Mouse (Mus musculus) retina, postnatal 7 days (tissue): Measurements from ENCODE around the gene Ccdc114.
"Not testable (repeated sequence)": the region's sequence is repeated elsewhere in the genome, so short reads cannot be mapped to it uniquely, and the experiment has no call there.

Experiments
- DNase-seq: peaks from one replicate; pipeline ENCODE4 v3.0.0-alpha.2; 2012; ENCODE audit warnings: low read depth, low spot score

The Ccdc114 gene

DNA sequence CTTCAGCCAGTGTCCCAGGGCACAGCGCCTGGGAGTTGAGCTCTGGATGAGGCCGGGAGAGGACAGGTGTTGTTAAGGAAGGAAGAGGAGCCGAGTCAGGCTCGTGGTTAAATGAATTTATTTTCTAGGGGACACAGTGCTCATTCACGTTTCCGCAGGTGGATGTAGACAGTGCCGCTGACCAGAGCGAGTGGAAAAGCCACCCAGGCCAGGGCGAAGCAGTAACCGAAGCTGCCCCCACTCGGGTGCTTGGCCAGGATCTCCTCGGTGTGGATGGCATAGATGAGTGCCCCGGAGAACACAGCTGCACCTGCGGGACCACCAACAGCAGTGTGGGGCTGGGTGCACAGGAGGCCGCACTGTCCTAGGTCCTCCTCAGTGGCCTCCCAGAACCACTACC is 5.9 kb upstream of the Ccdc114 start:
- DNase-seq, result no peak

DNA sequence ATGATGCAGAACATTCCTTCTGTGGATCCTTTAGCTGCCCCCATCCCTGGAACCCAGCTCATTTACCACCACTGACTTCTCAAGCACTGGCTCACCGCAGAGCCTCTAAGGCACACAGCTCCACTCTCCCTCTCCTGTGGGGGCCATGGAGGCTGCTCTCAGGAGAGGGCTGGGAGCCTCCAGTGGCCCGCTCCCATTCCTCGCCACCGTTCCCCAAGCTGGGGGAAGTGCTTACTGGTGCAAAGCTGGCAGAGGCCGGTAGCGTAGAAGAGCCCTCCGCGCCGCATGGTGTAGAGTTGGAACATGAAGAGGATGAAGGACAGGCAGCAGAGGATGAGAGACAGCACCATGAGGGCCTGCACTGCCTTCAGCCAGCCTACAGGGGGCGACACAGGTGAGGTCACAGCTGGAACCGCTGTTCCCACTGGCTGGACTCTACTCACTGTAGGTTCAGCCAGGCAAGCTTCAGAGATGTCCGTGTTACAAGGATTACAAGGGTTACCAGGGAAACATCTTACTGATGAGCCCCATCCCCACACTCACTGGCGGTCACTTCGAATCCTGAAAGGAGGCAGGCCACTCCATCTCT is 4.7 kb upstream of the Ccdc114 start:
- no peak for DNase-seq

DNA sequence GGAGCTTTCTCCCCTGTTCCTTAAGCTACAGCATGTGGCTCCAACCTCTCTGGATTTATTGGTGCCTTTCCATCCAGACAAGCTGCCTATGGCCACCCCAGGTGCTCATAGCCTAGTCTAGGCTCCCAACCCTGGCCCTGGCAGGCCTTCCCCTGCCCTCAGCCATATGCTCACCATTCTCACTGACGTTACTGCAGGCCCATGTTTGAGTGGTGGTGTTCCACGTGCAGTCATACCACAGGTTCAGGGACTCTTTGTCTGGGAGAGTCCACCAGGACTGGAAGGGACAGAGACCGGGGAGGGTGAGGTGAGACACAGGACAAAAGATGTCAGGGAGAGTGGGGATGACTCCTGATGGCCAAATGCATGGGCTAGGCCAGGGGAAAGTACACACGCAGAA is 4.1 kb upstream of the Ccdc114 start:
- DNase-seq, result no peak

DNA sequence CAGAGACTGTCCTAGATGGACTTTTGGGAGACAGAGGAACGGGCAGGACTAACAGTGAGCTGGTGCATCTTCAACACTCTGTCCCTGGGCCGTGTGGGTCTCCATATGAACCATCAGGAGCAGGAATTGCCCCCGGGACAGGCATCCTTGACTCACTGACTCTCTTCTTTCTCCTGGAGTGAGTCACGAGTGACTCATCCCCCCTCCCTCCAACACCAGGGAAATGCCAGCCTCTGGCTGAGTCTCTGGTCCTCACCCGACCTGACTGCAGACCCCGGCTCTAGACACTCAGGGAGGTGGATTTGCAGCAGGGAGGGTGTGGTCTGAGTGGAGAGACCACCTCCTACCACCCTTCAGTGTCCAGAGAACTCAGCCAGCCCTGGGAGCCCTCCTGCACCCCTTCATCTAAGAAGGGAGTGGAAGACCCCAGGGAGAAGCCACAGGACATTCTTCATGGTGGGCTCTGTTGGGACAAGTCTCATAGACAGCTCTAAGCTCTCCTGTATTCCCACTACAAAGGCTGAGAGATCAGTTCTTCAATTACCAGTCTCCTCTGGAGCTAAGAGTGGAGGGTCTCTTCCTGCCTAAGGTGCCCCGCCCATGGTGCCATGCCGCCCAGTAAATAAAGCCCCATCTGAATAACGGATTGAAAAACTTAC is 3.2 kb upstream of the Ccdc114 start:
- DNase-seq, result no peak

- no peak for DNase-seq
Observed at GRCm38 (mm10) chr7:45921242-45921621, 2.6 kb upstream of the Ccdc114 start, which contains the start of gene Emp3. TSS of gene Emp3 (minus strand) at chr7:45921404.

DNA sequence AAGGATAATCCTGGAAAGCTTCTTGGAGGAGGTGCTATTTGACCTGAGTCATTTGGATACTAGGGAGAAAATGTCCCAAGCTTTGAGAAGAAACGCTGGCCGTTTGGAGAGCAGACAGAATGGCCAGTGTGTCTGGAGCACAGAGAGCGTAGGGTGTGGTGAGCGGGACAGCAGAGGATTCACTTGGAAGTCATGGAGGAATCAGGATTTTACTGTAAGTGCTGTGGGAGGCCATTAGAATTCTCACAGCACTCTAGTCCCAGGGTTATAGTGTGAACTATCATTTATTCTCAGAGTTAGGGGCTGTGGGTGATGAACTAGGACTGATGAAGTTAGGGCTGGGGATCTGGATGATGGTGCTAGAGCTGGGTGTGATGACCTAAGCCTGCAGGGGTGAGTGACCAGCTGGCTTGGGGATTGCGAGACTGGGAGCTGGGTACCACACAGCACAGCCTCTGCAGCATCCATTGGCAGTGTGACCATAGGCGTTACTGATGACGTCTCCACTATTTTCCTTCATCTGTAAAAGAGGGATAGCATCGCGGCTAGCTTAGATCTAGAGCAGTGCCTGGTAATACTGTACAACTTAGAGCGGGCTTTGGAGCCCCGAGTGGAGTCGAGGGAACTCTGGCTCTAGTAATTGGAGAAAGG is 1.8 kb upstream of the Ccdc114 start:
- no peak for DNase-seq

DNA sequence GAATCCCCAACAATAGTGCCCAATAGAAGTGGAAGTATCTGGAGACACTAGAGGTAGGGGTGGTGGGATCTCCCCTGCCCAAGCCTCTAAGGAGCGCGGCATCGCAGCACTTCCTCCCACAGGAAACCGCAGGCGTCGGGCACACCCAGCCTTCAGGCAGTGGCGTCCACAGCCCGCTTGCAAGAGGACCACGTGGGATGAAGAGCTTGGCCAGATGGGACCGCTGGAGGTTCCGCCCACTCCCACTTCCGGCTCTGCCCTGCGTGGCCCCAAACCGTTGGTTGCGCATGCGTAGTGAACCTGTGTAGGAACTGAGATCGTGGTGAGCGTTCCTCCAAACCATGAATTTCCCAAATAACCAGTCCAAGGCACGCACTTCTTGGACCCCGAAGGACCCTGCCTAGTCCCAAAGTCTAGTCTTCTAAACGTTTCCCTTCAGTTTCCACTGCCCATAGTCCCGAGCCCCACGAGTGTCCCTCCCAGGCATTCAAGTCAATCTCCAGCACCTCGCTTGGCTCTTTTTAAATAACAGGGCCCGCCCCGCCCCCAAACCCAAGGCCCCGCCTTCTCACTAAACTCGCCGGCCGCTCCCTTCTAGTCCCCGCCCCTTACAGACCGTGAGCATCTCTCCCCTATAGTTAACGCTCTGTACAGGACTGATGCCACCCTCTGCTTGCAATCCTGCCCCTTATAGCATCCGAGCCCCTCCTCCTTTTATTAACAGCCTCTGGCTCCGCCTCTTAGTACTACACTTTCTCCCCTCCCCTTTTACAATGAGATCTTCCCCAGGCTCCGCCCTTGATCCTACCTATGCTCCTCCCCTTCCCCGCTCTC is 727 bp upstream of the Ccdc114 start:
- peak; percentile 88 for DNase-seq

GRCm38 (mm10) chr7:45924429-45924816 is 551 bp downstream of the Ccdc114 start:
- DNase-seq, result no peak

DNA sequence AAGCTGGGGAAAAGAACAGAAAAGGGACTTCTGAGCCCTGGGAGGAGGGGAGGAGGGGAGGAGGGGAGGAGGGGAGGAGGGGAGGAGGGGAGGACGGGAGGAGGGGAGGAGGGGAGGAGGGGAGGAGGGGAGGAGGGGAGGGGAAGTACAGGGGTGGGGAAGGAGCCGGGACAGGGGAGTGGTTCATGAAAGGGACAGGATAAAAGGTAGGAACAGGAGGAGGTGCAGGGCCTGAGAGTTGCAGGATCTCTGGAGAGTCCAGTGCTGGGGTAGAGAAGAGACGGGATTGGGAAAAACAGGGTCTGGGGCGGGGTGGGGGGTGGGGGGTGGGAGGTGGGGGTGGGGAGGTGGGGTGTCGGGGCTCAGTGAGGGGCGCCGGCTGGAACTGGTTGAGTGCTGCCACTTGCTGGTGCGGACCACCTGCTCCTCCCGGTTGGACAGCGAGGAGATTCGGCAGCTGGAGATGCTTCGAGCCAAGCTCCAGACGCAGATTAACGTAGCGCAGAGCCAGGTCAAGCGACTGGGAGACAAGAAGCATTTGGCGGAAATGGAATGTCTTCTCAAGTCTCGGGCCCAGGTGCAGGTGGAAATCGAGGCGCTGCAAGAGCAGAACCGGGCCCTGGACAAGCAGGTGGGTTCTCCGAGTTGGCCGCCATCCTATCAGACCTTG is 4.9 kb downstream of the Ccdc114 start:
- no peak for DNase-seq

GRCm38 (mm10) chr7:45929688-45930087 is 5.8 kb downstream of the Ccdc114 start:
- DNase-seq, result no peak

- not testable (repeated sequence) for DNase-seq
Observed at GRCm38 (mm10) chr7:45933766-45934165, 9.9 kb downstream of the Ccdc114 start.

DNA sequence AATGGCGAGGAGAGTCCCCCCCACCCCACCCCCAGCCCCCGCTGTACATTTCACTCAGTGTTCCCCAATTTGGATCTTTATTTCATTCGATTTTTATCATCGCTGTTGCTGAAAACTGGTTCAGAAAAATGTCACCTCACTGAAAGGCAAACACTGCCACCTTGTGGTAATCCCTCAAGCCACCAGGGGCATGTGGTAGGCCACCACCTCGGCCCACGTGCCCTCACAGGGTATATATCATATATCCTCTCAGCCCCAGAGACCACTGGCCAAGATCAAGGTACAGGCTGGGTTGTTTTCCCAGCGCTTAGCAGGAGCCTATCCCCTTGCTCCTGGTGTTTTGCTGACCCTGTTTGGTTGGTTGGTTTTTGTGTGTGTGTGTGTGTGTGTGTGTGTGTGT is 11.2 kb downstream of the Ccdc114 start:
- peak; percentile 53 for DNase-seq

GRCm38 (mm10) chr7:45939836-45940235 is 16.0 kb downstream of the Ccdc114 start:
- DNase-seq, result no peak

DNA sequence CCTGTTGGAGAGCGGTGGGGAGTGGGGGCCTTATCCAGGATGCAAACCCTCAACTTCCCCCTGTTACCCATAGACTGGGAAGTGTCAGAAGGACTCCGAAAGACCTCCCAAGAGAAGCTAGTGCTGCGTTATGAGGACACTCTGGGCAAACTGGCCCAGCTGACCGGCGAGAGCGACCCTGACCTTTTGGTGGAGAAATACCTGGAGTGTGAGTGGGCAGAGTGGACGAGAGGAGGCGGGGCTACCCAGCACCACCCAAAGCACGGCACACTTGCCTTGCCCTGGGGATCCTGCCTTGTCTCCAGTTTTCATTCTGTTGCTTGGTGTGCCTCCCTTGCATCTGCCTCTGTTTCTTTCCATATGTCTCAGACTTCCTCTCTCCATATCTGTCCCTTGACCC is 18.1 kb downstream of the Ccdc114 start:
- no peak for DNase-seq

GRCm38 (mm10) chr7:45943280-45943679 is 19.4 kb downstream of the Ccdc114 start:
- DNase-seq, result not testable (repeated sequence)

DNA sequence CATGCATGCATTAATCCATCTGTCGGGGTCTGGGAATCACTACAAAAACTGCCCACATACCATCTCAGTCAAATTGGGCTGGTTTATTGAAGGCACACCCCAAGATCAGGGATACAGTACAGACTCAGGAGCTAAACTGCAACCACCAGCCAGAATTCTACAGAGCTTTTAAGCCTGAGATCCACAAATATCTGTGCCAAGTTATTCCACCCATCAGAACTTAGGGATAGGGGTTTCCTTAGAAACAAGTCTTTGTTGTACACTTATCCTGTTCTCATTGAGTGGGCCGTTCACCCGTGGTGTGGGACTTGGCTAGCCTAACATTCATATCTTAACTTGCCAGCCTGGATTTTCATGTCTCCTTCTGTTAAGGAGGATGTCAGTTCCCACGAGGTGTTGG is 25.2 kb downstream of the Ccdc114 start:
- no peak for DNase-seq

- DNase-seq, result no peak
Observed at GRCm38 (mm10) chr7:45956611-45957010, 32.7 kb downstream of the Ccdc114 start.

DNA sequence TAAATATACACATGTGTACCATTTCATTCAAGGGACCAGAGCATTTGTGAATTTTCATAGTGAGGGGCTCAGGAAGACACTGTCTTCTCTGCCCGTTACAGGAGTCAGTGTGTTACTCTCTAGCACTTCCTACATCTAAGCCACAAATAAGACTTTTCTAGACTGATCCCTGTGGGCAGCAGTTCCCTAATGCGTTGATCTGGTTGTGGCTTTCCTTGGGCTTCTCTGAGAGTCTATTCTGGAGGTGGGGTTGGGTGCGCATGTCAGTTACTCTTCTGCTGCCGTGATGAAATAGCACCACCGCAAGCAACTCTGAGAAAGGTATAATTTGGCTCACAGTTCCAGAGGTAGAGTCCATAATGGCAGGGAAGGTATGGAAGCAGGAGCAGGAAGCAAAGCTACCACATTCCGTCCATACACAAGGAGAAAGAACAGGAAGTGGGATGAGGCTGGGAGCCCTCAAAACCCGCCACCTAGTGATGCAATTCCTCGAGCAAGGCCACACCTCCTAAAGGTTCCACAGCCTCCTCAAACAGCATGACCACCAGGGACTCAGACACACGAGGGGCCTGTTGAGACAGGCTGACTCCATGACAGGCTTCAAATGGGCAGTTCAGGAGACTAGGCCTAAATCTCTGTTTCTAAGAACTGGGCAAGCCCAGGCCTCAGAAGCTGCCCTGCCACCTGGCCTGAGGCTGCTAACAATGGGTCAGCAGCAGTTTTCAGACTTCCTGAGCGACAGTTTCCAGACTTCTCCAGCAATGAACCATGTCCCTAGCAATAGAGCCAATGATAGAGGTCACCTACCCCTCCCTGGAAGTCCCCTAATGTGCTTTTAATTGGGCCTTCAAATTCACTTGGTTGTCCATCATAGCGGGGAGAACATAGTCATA is 48.2 kb downstream of the Ccdc114 start:
- DNase-seq, result no peak

DNA sequence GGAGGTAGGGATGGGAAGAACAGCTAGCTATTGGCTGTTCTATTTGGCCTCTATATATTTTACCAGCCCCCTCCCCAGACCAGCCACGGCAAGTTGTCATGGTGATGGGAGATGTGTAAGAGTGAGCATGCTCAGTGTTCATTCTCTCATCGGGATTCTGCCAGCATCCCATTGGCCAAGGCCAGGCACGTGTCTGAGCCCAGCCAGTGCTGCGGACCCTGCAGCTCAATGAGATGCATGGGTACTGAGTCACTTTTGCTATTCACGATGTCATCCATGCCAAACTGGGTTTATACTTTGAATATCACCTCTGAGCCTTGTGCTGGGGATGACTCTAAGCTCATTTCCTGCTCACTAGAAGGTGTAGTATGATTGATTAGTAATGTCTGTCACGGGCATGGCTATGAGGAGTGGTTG is 49.4 kb downstream of the Ccdc114 start:
- DNase-seq, result no peak

GRCm38 (mm10) chr7:45974103-45974502 is 50.2 kb downstream of the Ccdc114 start:
- no peak for DNase-seq

DNA sequence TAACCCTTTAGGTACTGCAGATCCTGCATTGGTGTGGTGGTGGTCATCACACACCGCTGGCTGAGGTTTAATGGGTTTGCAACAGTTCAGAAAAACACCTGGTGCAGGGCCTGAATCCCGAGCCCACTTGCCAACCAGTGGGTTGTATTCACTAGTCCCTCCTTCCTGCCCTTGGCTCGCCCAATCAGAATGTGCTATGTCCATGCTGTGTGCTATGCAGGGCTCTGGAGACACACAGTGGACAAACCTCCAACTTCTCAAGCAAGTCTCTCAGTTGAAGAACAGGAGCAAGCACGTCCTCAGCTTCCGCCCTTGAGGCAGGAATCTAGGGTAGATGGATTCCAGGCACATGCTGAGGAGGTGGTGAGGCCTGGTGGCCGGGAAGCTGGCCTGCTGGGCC is 50.6 kb downstream of the Ccdc114 start:
- no peak for DNase-seq
